Mouse (Mus musculus): Measurements from ENCODE around the gene Rnf141. TPM values are rescaled to one million over a fixed set of nuclear protein-coding genes. Genes with fewer than 3 reads are reported as not detected.

Rnf141 gene
- polyA plus RNA-seq, 1 experiment from 2014 or later, result 21.4 TPM

DNA sequence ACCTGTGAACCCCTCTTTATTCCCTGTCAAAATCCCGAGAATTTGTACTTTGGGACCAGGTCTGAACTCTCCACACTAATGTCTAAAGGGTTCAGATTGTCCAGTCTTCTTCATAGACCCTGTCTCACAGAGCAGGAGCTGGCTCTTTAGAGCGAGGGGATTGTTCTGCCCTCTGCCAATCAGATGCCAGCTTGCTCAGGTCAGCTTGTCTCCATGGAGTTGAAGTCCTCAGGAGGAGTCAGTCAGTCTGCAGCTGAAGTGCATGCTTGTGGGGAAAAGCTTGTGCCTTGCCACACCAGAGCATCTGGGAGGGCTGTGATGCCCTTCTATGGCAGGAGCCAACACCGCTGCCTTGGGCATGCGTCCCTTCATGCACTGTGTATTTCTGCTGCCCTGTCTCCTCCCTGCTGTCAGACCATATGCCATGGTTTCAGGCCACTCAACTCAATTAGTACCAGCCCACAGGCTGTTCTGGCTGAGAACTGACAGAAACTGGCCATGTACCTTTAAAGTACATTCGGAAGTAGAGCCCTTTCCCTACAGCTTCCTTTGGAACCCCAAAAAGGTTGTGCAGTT lies 81.6 kb downstream of the Rnf141 start:
- WGBS, result 74% methylated on average over 5 of the region's 5 CpGs
- Histone ChIP-seq H3K27me3 (no peaks in the 10 kb centered on the region), H3K9me3 (replicated peaks) (no peaks in the 10 kb centered on the region), H3K36me3 (no peaks in the 10 kb centered on the region), H3K27ac (replicated peaks) (no peak overlapping the region), H3K4me3 (replicated peaks) (no peak overlapping the region), H3K4me1 (0 out of 2 replicates have a peak, but pooled peaks cover under 1% of the 10 kb centered on the region), H3K9ac (no peak overlapping the region), H3K4me2 (replicated peaks) (no peak overlapping the region)
- no peak for ATAC-seq (ENCODE audit: insufficient number of reproducible peaks, low FRiP score, low TSS enrichment, low read depth)

DNA sequence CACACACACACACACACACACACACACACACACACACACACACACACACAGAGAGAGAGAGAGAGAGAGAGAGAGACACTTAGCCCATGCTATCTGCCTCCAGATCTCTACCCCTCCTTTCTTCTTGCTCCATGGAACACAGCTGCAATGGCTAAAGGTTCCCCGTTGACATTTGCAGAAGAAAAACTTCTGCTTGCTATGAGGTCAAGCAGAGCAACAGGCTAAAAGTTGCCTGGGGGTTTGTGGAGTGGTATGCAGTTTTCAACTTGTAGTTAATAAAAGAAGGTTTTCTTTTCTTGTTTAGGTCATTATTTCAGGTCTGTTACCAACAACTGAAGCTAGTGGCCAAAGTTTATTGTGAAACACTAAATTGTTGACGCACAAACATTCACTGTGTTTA lies 87.8 kb downstream of the Rnf141 start:
- no peak overlapping the region for H3K4me3 ChIP-seq (replicated peaks)
- no peak overlapping the region for H3K27ac ChIP-seq (replicated peaks)
- ATAC-seq (ENCODE audit: insufficient number of reproducible peaks, low FRiP score, low TSS enrichment, low read depth), result no peak
- H3K9ac ChIP-seq, result no peak overlapping the region
- H3K36me3 ChIP-seq, result no peaks in the 10 kb centered on the region
- no peak overlapping the region for H3K4me2 ChIP-seq (replicated peaks)
- no peaks in the 10 kb centered on the region for H3K27me3 ChIP-seq
- WGBS, result 44% methylated on average over 2 of the region's 2 CpGs
- H3K4me1 ChIP-seq, result peaks cover 9% of the 10 kb centered on the region; the same call in 1 of the 2 replicates
- no peaks in the 10 kb centered on the region for H3K9me3 ChIP-seq (replicated peaks)

DNA sequence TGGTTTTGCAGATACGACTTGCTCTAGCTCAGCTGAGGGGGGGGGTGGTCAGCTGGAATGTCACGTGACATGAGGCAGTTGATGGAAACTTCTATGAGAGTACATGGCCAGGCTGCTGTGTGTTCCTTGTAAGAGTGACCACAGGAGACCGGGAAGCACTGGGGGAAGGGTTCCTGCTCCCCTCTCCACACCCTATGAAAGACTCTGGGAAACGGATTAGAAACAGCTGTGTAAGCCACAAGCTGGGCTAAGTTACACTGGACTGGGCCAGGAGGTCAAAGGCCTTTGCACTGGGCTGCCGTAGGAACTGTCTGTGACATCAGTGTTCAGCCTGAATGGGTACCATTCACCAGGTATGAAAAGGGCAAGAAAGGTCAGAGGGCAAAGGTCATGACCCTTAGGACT lies 90.3 kb downstream of the Rnf141 start:
- no peak overlapping the region for H3K9ac ChIP-seq
- no peak; the same call in 1 of the 2 replicates for ATAC-seq (ENCODE audit: insufficient number of reproducible peaks, low FRiP score, low TSS enrichment, low read depth)
- no peak overlapping the region for H3K27ac ChIP-seq (replicated peaks)
- peaks cover 9% of the 10 kb centered on the region; the same call in 1 of the 2 replicates for H3K4me1 ChIP-seq
- H3K27me3 ChIP-seq, result no peaks in the 10 kb centered on the region
- H3K9me3 ChIP-seq (replicated peaks), result no peaks in the 10 kb centered on the region
- H3K36me3 ChIP-seq, result no peaks in the 10 kb centered on the region
- 25% methylated on average over 5 of the region's 5 CpGs for WGBS
- H3K4me2 ChIP-seq (replicated peaks), result no peak overlapping the region
- no peak overlapping the region for H3K4me3 ChIP-seq (replicated peaks)

DNA sequence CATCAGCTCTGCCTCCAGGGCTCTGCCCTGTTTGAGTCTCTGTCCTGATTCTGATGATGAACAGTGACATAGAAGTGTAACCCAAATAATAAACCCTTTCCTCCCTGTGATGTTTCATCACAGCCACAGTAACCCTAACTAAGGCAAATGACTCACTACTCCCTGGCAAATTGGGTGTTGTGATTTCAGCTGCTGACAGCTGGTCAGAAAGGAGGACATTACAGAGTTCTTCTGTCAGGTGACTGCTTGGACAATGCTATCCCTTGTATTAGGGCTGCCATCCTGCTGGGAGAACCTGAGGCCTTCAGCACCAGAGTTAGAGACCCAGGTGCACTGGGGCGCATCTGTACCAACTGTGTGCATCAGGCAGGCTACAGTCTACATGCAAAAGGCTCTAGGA lies 90.9 kb downstream of the Rnf141 start:
- ATAC-seq (ENCODE audit: insufficient number of reproducible peaks, low FRiP score, low TSS enrichment, low read depth), result no peak
- H3K27ac ChIP-seq (replicated peaks), result no peak overlapping the region
- 94% methylated on average over 1 of the region's 1 CpGs for WGBS
- peaks cover 9% of the 10 kb centered on the region; the same call in 1 of the 2 replicates for H3K4me1 ChIP-seq
- no peak overlapping the region for H3K4me3 ChIP-seq (replicated peaks)
- H3K36me3 ChIP-seq, result no peaks in the 10 kb centered on the region
- H3K9me3 ChIP-seq (replicated peaks), result no peaks in the 10 kb centered on the region
- H3K4me2 ChIP-seq (replicated peaks), result no peak overlapping the region
- no peaks in the 10 kb centered on the region for H3K27me3 ChIP-seq
- H3K9ac ChIP-seq, result no peak overlapping the region

DNA sequence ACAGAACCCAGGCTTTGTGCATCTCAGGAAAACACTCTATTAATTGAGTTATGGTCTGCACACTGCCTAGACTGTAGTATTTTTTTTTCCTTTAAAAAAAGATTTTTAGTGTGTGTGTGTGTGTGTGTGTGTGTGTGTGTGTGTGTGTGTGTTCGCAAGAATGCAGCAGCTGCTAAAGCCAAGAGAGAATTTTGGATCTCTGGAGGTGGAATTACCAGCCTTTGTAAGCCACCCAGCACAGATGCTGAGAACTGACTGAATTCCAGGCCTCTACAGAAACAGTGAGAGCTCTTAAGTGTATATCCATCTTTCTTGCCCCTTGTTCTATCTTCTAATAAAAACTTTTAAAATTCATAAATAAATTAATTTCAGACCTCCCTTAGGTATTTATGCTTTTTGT lies 92.6 kb downstream of the Rnf141 start:
- Histone ChIP-seq H3K4me1 (peaks cover 9% of the 10 kb centered on the region; the same call in 1 of the 2 replicates), H3K9me3 (replicated peaks) (no peaks in the 10 kb centered on the region), H3K27me3 (no peaks in the 10 kb centered on the region), H3K9ac (no peak overlapping the region), H3K27ac (replicated peaks) (no peak overlapping the region), H3K4me2 (replicated peaks) (no peak overlapping the region), H3K4me3 (replicated peaks) (no peak overlapping the region), H3K36me3 (no peaks in the 10 kb centered on the region)
- 82% methylated on average over 1 of the region's 1 CpGs for WGBS
- ATAC-seq (ENCODE audit: insufficient number of reproducible peaks, low FRiP score, low TSS enrichment, low read depth), result no peak

DNA sequence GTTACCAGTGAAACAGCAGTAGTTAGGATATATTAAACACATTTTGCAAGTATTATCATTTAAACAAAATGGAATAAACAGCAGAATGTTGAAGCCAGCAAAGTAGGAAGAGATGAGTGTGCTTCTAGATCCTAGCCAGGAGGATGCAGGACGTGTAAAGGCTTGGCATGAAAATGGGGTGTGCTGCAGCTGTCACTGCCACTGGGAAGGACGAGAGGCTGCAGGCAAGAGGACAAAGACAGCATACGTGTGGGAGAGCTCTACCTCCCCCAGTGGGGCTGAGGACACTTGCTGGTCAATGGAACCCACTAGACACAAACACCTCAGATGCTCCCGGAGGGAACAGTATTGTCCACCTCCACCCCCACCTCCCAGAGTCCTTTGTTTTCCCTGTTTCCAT lies 93.4 kb downstream of the Rnf141 start:
- no peak overlapping the region for H3K4me2 ChIP-seq (replicated peaks)
- H3K9ac ChIP-seq, result no peak overlapping the region
- 48% methylated on average over 4 of the region's 4 CpGs for WGBS
- H3K27me3 ChIP-seq, result no peaks in the 10 kb centered on the region
- H3K9me3 ChIP-seq (replicated peaks), result no peaks in the 10 kb centered on the region
- no peak for ATAC-seq (ENCODE audit: insufficient number of reproducible peaks, low FRiP score, low TSS enrichment, low read depth)
- no peak overlapping the region for H3K4me3 ChIP-seq (replicated peaks)
- peaks cover 9% of the 10 kb centered on the region; the same call in 1 of the 2 replicates for H3K4me1 ChIP-seq
- no peaks in the 10 kb centered on the region for H3K36me3 ChIP-seq
- H3K27ac ChIP-seq (replicated peaks), result no peak overlapping the region

Small RNA genes lying within 50 kb of the gene (microRNA-seq; reads per million reads assigned to microRNA genes)
- not detected for gene Gm47282 (ENCODE audit: borderline number of aligned reads)

Other genes starting within 250 kb of the Rnf141 start
- gene Sbf2, start 229.5 kb downstream of the Rnf141 start, polyA plus RNA-seq (2015; fragmentation: Nextera tagmentation; extraction: Ambion mirVana), result 27.7 and 28.4 TPM in 2 replicates
- gene Adm, start 216.8 kb downstream of the Rnf141 start, polyA plus RNA-seq (2015; fragmentation: Nextera tagmentation; extraction: Ambion mirVana), result 5.5 and 5.6 TPM in 2 replicates
- 10.6 and 11.1 TPM in 2 replicates for gene Ampd3, start 76.3 kb downstream of the Rnf141 start, polyA plus RNA-seq (2015; fragmentation: Nextera tagmentation; extraction: Ambion mirVana)
- gene Lyve1, start 18.8 kb upstream of the Rnf141 start, polyA plus RNA-seq (2015; fragmentation: Nextera tagmentation; extraction: Ambion mirVana), result 14.4 and 14.5 TPM in 2 replicates
- 1.3 and 2.1 TPM in 2 replicates for gene Mrvi1, start 138.0 kb upstream of the Rnf141 start, polyA plus RNA-seq (2015; fragmentation: Nextera tagmentation; extraction: Ambion mirVana)
- gene Ctr9, start 184.5 kb upstream of the Rnf141 start, polyA plus RNA-seq (2015; fragmentation: Nextera tagmentation; extraction: Ambion mirVana), result 62.9 and 65.0 TPM in 2 replicates
- gene Eif4g2, start 238.6 kb upstream of the Rnf141 start, polyA plus RNA-seq (2015; fragmentation: Nextera tagmentation; extraction: Ambion mirVana), result 672 and 714 TPM in 2 replicates